Mouse (Mus musculus): ENCODE measurements at regions not wholly inside any gene's neighbourhood (a gene's known extent, or its start where the extent isn't known, plus 50 kb on each side); places are given as distances from the start of the nearest gene placed in this dataset.

- DNase-seq (ENCODE audit: low read depth, low spot score) = no peak
These were observed 50.6 kb upstream of the Trhde start for GRCm38 (mm10) chr10:114852688-114853087.
